Mouse (Mus musculus): ENCODE measurements at regions not wholly inside any gene's neighbourhood (a gene's known extent, or its start where the extent isn't known, plus 50 kb on each side); places are given as distances from the start of the nearest gene placed in this dataset.

- TF ChIP-seq FLI1 (IDR thresholded peaks at IDR 0.05; ENCODE audit: low read length) (no peak), GATA1 (IDR thresholded peaks at IDR 0.05; ENCODE audit: borderline replicate concordance, low read length) (no peak)
Observed at GRCm38 (mm10) chr9:95329053-95329430, 77.5 kb downstream of the Chst2 start.

All from megakaryocyte, embryonic 14.5 days (primary cell).